Mouse (Mus musculus): ENCODE measurements around the gene Bnipl. TPM values are rescaled to one million over a fixed set of nuclear protein-coding genes. Genes with fewer than 3 reads are reported as not detected.

Bnipl gene
- polyA plus RNA-seq, 1 experiment from 2014 or later: 6.1 TPM

- H3K9me3 ChIP-seq (ENCODE audit: control insufficient read depth, low read length): no peaks in the 10 kb centered on the region
- peak overlapping the region; percentile 92 for H3K9ac ChIP-seq (ENCODE audit: low read depth, low read length)
- 2% methylated on average over 12 of the region's 13 CpGs for WGBS
- H3K4me2 ChIP-seq (ENCODE audit: low read depth, low read length): peak overlapping the region; percentile 92
- no peaks in the 10 kb centered on the region for H3K27me3 ChIP-seq (replicated peaks; ENCODE audit: control insufficient read depth, insufficient read depth, low read length)
- peaks cover 22% of the 10 kb centered on the region for H3K4me1 ChIP-seq (ENCODE audit: control insufficient read depth, insufficient read depth, low read length)
- peaks cover 44% of the 10 kb centered on the region for H3K36me3 ChIP-seq (ENCODE audit: control insufficient read depth, insufficient read depth, low read length)
- ATAC-seq (ENCODE audit: low read depth): peak; percentile 7; the same call in 1 of the 2 replicates
- peak overlapping the region; percentile 86 for H3K4me3 ChIP-seq (ENCODE audit: low read depth, low read length)
- DNase-seq (ENCODE audit: low spot score): peak; percentile 53
- peak overlapping the region; percentile 96 for H3K27ac ChIP-seq (replicated peaks; ENCODE audit: low read depth, low read length)
Measured at GRCm38 (mm10) chr3:95229781-95230494, 21.1 kb downstream of the Bnipl start.

GRCm38 (mm10) chr3:95228894-95229780, 21.9 kb downstream of the Bnipl start:
- under 1% methylated on average over 30 of the region's 43 CpGs for WGBS
- Histone ChIP-seq H3K4me3 (ENCODE audit: low read depth, low read length) (peak overlapping the region; percentile 86), H3K9ac (ENCODE audit: low read depth, low read length) (peak overlapping the region; percentile 92), H3K9me3 (ENCODE audit: control insufficient read depth, low read length) (no peaks in the 10 kb centered on the region), H3K27ac (replicated peaks; ENCODE audit: low read depth, low read length) (peak overlapping the region; percentile 96), H3K27me3 (replicated peaks; ENCODE audit: control insufficient read depth, insufficient read depth, low read length) (no peaks in the 10 kb centered on the region), H3K4me2 (ENCODE audit: low read depth, low read length) (peak overlapping the region; percentile 92), H3K4me1 (ENCODE audit: control insufficient read depth, insufficient read depth, low read length) (peaks cover 22% of the 10 kb centered on the region), H3K36me3 (ENCODE audit: control insufficient read depth, insufficient read depth, low read length) (peaks cover 41% of the 10 kb centered on the region)
- ATAC-seq (ENCODE audit: low read depth) (peak; percentile 54), DNase-seq (ENCODE audit: low spot score) (peak; percentile 89)

GRCm38 (mm10) chr3:95228148-95228893, 22.7 kb downstream of the Bnipl start, which contains the start of gene Cdc42se1:
Gene Cdc42se1 (plus strand): TSS chr3:95228732.
- peaks cover 22% of the 10 kb centered on the region for H3K4me1 ChIP-seq (ENCODE audit: control insufficient read depth, insufficient read depth, low read length)
- peak within 1 kb of the TSS; percentile 86 for H3K4me3 ChIP-seq (ENCODE audit: low read depth, low read length)
- H3K27me3 ChIP-seq (replicated peaks; ENCODE audit: control insufficient read depth, insufficient read depth, low read length): no peaks in the 10 kb centered on the region
- peak within 1 kb of the TSS; percentile 96 for H3K27ac ChIP-seq (replicated peaks; ENCODE audit: low read depth, low read length)
- H3K9me3 ChIP-seq (ENCODE audit: control insufficient read depth, low read length): no peaks in the 10 kb centered on the region
- peak within 1 kb of the TSS; percentile 92 for H3K9ac ChIP-seq (ENCODE audit: low read depth, low read length)
- H3K36me3 ChIP-seq (ENCODE audit: control insufficient read depth, insufficient read depth, low read length): peaks cover 41% of the 10 kb centered on the region
- DNase-seq (ENCODE audit: low spot score) (peak; percentile 97), ATAC-seq (ENCODE audit: low read depth) (peak; percentile 88)
- WGBS: under 1% methylated on average over 43 of the region's 64 CpGs
- H3K4me2 ChIP-seq (ENCODE audit: low read depth, low read length): peak within 1 kb of the TSS; percentile 92

GRCm38 (mm10) chr3:95227214-95227613, 23.8 kb downstream of the Bnipl start:
- Histone ChIP-seq H3K27me3 (replicated peaks; ENCODE audit: control insufficient read depth, insufficient read depth, low read length) (no peaks in the 10 kb centered on the region), H3K9me3 (ENCODE audit: control insufficient read depth, low read length) (no peaks in the 10 kb centered on the region), H3K4me1 (ENCODE audit: control insufficient read depth, insufficient read depth, low read length) (peaks cover 22% of the 10 kb centered on the region), H3K4me2 (ENCODE audit: low read depth, low read length) (peak overlapping the region; percentile 92), H3K4me3 (ENCODE audit: low read depth, low read length) (peak overlapping the region; percentile 86), H3K27ac (replicated peaks; ENCODE audit: low read depth, low read length) (peak overlapping the region; percentile 96), H3K9ac (ENCODE audit: low read depth, low read length) (peak overlapping the region; percentile 92), H3K36me3 (ENCODE audit: control insufficient read depth, insufficient read depth, low read length) (peaks cover 39% of the 10 kb centered on the region)
- DNase-seq (ENCODE audit: low spot score): no peak
- 12% methylated on average over 1 of the region's 1 CpGs for WGBS
- no peak for ATAC-seq (ENCODE audit: low read depth)

GRCm38 (mm10) chr3:95224295-95224694, 26.7 kb downstream of the Bnipl start:
- no peak overlapping the region for H3K4me3 ChIP-seq (ENCODE audit: low read depth, low read length)
- 43% methylated on average over 6 of the region's 6 CpGs for WGBS
- no peak overlapping the region for H3K9ac ChIP-seq (ENCODE audit: low read depth, low read length)
- H3K36me3 ChIP-seq (ENCODE audit: control insufficient read depth, insufficient read depth, low read length): peaks cover 57% of the 10 kb centered on the region
- H3K4me2 ChIP-seq (ENCODE audit: low read depth, low read length): no peak overlapping the region
- H3K9me3 ChIP-seq (ENCODE audit: control insufficient read depth, low read length): no peaks in the 10 kb centered on the region
- H3K27ac ChIP-seq (replicated peaks; ENCODE audit: low read depth, low read length): no peak overlapping the region
- DNase-seq (ENCODE audit: low spot score) (peak; percentile 40), ATAC-seq (ENCODE audit: low read depth) (no peak)
- no peaks in the 10 kb centered on the region for H3K27me3 ChIP-seq (replicated peaks; ENCODE audit: control insufficient read depth, insufficient read depth, low read length)
- H3K4me1 ChIP-seq (ENCODE audit: control insufficient read depth, insufficient read depth, low read length): peaks cover 9% of the 10 kb centered on the region

GRCm38 (mm10) chr3:95223041-95223440, 28.0 kb downstream of the Bnipl start:
- no peak for DNase-seq (ENCODE audit: low spot score)
- Histone ChIP-seq H3K36me3 (ENCODE audit: control insufficient read depth, insufficient read depth, low read length) (peaks cover 62% of the 10 kb centered on the region), H3K4me1 (ENCODE audit: control insufficient read depth, insufficient read depth, low read length) (peaks cover 9% of the 10 kb centered on the region), H3K4me3 (ENCODE audit: low read depth, low read length) (no peak overlapping the region), H3K27me3 (replicated peaks; ENCODE audit: control insufficient read depth, insufficient read depth, low read length) (no peaks in the 10 kb centered on the region), H3K27ac (replicated peaks; ENCODE audit: low read depth, low read length) (no peak overlapping the region), H3K4me2 (ENCODE audit: low read depth, low read length) (no peak overlapping the region), H3K9me3 (ENCODE audit: control insufficient read depth, low read length) (no peaks in the 10 kb centered on the region), H3K9ac (ENCODE audit: low read depth, low read length) (no peak overlapping the region)
- WGBS: 94% methylated on average over 2 of the region's 2 CpGs
- no peak for ATAC-seq (ENCODE audit: low read depth)

- Histone ChIP-seq H3K9me3 (ENCODE audit: control insufficient read depth, low read length) (no peaks in the 10 kb centered on the region), H3K27me3 (replicated peaks; ENCODE audit: control insufficient read depth, insufficient read depth, low read length) (no peaks in the 10 kb centered on the region), H3K4me2 (ENCODE audit: low read depth, low read length) (peak overlapping the region; percentile 70), H3K4me1 (ENCODE audit: control insufficient read depth, insufficient read depth, low read length) (peaks cover 4% of the 10 kb centered on the region), H3K27ac (replicated peaks; ENCODE audit: low read depth, low read length) (peak overlapping the region; percentile 100), H3K36me3 (ENCODE audit: control insufficient read depth, insufficient read depth, low read length) (peaks cover 66% of the 10 kb centered on the region), H3K4me3 (ENCODE audit: low read depth, low read length) (peak overlapping the region; percentile 84), H3K9ac (ENCODE audit: low read depth, low read length) (peak overlapping the region; percentile 96)
- DNase-seq (ENCODE audit: low spot score) (no peak), ATAC-seq (ENCODE audit: low read depth) (no peak)
- 72% methylated on average over 6 of the region's 6 CpGs for WGBS
Measured at GRCm38 (mm10) chr3:95218466-95219137, 32.4 kb downstream of the Bnipl start.
